In genomic region chr17:11271876-11272275, GRCm38 (mm10) we compare ENCODE assay signal across 12 mouse cellular contexts.
A peak's percentile ranks its signal among the peaks of the same experiment; 100 is the strongest.
DNase-seq lines count a peak whose midpoint lies in the region.
"Had no signal": no experiment of that assay in that cellular context is flagged by ENCODE, and none has a peak within 500 bp of the region (broad histone marks: within the 10 kb centered on the region; RNA-seq: fewer than 3 reads in every experiment).

No protein-coding gene starts in this region.

- peak; percentile 6 for DNase-seq in adrenal gland, postnatal 14 days
- no peak for DNase-seq in adrenal gland, adult 18-20 months (ENCODE audit: low spot score in 2 of 2)
- peak; percentile 61 for DNase-seq in layer of hippocampus, adult 11-12 months (ENCODE audit: low spot score)
- no peak for DNase-seq in layer of hippocampus, postnatal 10 days (ENCODE audit: low spot score in 2 of 2)
- peak; percentile 47 for DNase-seq in left cerebral cortex, adult 11 months (ENCODE audit: low spot score)
- DNase-seq in right cerebral cortex, postnatal 14 days, result peak; percentile 13
- no peak for DNase-seq in thymus, postnatal 0 days (ENCODE audit: low spot score)
- DNase-seq in testis, postnatal 10 days (ENCODE audit: low spot score), result no peak
- DNase-seq: adrenal gland, adult 2 months; kidney, adult 8-10 months; lung, adult 2 months; thymus, postnatal 25 days had no signal

Comparison
In these comparisons a context has a peak if more than half of its experiments do, and no peak if none do; other contexts are left out.
1. DNase-seq: peak in adrenal gland, postnatal 14 days (single experiment), layer of hippocampus, adult 11-12 months (single experiment), left cerebral cortex, adult 11 months (single experiment) and right cerebral cortex, postnatal 14 days (single experiment); none in adrenal gland, adult 18-20 months (0 of 2), layer of hippocampus, postnatal 10 days (0 of 2), thymus, postnatal 0 days (single experiment) and testis, postnatal 10 days (single experiment).